Mouse (Mus musculus): ENCODE results near the gene Cdh10.

Gene Cdh10

DNA sequence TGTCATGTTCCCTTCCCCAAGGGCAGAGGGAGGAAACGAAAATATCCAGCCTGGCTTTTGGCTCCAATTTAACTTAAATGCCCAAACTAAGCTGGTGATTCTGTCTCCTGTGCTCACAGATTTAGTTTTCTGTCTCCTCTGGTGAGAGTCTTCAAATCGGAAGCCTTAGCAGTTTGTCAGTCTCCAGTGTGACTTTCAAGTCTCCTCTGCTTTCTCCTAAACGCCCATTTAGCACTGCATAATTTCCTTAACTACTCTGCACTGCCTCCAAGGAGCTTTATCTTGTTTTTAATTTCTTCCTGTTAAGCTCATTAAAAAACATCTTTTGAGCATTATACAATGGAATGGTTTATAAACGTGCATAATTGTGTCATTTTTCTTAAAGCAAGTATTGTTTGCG lies 156.3 kb downstream of the Cdh10 start:
- no peak for DNase-seq (ENCODE audit: low read depth, low spot score)

DNA sequence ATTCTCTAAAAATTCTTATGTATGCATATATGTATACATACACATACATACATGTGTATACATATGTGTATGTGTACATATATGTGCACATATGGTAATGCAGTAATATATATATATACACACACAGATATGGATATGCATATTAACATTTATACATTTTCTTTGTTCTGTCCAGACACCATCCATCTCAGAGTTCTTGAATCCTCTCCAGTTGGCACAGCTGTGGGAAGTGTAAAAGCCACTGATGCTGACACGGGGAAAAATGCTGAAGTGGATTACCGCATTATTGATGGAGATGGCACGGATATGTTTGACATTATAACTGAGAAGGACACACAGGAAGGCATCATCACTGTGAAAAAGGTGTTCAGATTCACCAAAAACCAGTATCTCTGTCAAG lies 166.1 kb downstream of the Cdh10 start:
- DNase-seq (ENCODE audit: low read depth, low spot score), result no peak

DNA sequence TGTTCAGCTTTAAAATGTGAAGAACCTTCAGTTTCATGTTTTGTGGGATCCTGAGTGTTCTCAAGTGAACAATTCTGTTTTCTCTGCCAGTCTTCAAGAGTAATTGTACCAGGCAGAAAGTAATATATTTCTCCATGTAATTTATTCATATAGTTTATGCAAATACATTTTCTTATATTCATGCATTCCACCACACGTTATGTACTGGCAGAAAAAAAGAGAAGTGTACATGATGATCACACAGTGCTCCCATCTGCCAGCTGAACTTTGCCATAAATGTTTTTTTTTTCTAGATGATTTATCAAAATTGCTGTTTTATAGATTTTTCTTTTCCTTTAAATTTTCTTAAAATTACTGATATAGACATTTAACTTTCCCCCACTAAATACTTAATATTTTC lies 168.9 kb downstream of the Cdh10 start:
- DNase-seq (ENCODE audit: low read depth, low spot score), result no peak

DNA sequence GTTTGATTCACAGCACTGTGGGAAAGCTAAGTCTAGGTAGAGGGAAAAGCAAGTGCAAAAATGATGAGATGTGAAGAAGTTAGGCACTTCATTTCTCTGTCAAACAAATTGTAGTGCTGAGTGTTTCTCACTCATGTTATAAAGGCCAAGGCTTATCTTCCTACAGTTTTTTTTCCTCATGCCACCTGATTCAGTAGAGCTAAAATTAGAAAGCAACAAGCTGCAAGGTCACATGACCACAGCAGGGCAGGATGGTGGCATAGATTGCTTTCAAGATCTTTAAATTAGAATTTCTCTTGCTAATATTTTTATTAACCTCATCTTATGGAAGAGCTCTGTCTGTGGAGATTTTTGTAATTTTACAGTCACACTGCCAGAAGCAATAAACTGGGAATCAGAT lies 174.8 kb downstream of the Cdh10 start:
- DNase-seq (ENCODE audit: low read depth, low spot score), result no peak

DNA sequence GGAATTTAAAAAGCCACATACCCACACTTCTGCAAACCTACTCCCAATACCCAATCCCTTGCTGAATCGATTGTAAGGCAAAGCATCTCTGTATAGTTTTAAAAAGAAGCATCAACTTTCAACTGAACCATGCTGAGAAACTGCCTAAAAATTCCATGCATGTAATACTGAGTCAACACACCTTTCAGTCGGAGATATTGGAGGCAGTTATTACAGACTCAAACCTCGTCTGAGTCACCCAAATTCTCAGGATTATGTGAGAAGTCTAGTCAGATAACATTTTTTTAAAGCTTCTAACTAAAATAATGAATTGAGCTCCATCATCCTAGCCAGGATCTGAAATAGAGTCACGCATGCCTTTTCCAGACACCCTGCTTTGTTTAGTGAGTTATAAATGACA lies 175.5 kb downstream of the Cdh10 start:
- DNase-seq (ENCODE audit: low read depth, low spot score), result no peak

DNA sequence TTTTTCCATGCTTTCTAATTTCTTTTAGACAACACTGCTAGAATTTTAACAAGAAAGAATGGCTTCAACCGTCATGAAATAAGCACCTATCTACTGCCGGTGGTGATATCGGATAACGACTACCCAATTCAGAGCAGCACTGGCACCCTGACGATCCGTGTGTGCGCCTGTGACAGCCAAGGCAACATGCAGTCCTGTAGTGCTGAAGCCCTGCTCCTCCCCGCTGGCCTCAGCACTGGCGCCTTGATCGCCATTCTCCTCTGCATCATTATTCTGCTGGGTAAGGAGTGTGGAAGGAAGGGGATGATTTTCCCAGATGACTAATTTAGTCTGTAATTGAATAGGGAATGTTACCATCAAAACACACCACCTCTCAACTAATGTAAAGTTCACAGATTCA lies 192.1 kb downstream of the Cdh10 start:
- DNase-seq (ENCODE audit: low read depth, low spot score), result no peak

DNA sequence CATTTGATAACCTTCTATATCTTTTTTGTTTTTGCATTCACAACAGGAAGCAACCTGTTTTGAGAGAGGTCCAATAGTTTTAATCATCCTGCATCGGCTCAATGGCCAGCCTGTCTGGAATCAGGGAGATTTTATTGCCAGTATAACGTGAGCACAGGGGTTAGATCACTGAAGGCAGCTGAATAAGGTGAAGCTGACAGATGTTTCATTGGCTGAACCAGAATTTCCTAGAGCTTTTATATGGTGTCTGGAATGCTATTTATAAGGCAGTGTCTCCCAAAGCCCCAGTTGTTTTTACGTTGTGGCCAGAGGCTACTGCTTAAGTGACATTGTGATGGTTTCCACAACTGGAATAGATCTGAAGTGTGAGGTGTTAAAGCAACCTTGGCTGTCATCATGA lies 214.2 kb downstream of the Cdh10 start:
- no peak for DNase-seq (ENCODE audit: low read depth, low spot score)

DNA sequence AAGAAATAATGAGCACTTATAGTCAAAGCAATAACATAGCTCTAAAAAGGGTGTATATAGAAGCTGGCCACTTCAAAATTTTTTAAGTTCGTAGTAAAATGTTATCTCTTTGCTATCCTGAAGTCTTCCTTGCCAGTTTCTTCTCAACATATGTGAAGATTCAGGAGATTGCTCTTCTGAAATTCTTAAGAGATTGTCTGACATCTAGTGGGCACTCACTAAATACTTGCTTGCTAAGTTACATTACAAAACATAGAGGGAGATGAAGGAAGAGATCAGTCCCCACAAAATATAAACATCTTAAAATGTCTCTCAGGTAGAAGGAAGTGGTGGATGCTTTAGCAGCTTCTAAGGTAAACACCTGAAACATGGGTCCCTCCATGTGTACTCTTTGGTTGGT lies 221.3 kb downstream of the Cdh10 start:
- no peak for DNase-seq (ENCODE audit: low read depth, low spot score)
